Mouse (Mus musculus): Measurements from ENCODE around the gene Pdk2.

- TF ChIP-seq CTCF (IDR thresholded peaks at IDR 0.05; ENCODE audit: low read depth, low read length) (no peak), POLR2A (IDR thresholded peaks at IDR 0.05; ENCODE audit: insufficient read depth, low read length) (no peak), EP300 (IDR thresholded peaks at IDR 0.05; ENCODE audit: insufficient read depth, low read depth, low read length) (no peak)
Observed at GRCm38 (mm10) chr11:95004937-95005198, 36.3 kb downstream of the Pdk2 start.
